Mouse (Mus musculus) gastrocnemius, postnatal 14 days (tissue): ENCODE measurements at regions not wholly inside any gene's neighbourhood (a gene's known extent, or its start where the extent isn't known, plus 50 kb on each side); places are given as distances from the start of the nearest gene placed in this dataset.

ENCODE experiments used
- DNase-seq: peaks from one replicate; pipeline ENCODE4 v3.0.0; 2021; ENCODE audit warnings: mixed read lengths
- intact Hi-C: fragments of 180-260 bp; cut with DNase I; formaldehyde crosslinking; loops from one replicate; pipeline ENCODE4 v1.15.1; 2025; ENCODE audit warnings: low total_unique reads

DNA sequence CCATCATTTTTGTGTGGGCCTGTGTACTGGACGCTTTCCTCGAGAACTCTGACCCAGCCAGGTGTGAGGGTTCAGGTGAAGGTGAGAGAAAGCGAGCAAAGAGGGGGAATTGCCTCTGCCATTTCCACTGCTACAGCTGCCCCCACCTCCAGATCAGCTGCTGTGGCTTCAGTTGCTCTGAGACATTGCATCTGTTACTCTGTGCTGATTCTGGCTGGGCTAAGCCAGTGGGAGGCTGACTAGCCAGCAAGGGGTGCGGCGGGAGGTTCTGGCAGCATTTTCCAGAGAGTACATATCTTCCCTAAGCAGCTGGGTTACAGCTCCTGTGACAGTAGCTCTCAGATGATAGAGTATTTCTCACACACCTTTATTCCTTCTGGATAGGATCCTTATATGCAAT, 712.7 kb upstream of the Cdh18 start:
- intact Hi-C loops: no loop called here
- no peak for DNase-seq

DNA sequence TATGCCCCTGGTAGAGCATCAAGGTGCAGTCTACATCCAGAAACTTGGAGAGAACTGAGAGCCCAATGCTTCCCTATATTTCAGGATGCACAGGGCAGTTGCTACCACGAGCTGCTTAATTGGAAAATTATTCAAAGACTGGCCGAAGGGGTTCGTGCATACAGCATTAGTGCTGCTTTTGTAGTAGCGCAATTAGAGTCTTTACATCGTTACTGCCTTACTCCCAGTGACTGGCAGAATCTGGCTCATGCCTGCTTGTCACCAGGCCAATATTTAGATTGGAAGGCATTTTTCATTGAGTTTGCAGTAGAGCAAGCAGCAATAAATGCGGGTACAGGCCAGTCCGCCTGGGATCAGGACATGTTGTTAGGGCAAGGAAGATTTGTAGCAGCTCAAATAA, 690.3 kb upstream of the Cdh18 start:
- intact Hi-C loops: no loop called here
- no peak for DNase-seq

DNA sequence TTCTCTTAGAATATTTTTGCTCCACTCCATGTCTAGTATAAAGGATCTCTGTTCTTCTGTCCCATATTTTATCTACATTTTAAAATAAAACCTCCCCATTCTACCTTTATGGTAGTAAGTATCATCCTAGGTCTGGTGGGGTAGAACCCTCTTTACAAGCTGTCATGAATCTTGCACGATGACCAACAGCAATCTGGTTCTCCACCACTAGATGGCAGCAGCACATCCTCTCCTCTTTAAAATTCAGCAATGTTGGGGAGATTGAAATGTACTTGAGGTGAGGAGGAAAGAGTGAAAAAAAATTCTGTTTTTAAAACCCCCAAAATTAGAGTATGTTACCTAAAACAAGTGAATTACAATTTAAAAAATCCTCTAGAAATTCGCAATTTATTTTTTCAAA, 663.6 kb upstream of the Cdh18 start:
- intact Hi-C loops: no loop called here
- peak; percentile 5 for DNase-seq
